Mouse (Mus musculus): ENCODE results near the gene Ypel3.
A peak's percentile ranks its signal among the peaks of the same experiment; 100 is the strongest.

DNA sequence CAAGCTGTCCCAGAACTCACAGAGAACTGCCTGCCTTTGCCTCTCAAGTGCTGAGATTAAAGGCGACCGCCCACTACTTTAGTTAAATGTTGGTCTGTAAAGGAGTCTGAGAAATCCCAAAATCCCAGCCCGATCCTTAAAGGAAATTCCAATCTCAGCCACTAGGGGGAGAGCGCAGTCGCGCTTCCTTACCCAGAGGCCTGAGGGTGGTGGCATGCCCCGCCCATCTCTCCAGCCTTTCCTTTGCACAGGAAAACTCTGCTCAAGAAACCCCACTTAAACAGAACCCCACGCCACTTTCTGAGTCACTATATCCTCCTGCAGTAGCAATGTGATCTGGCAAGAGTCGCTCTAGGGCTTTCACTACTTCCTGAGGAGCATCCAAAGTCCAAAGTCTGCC lies 21.9 kb upstream of the Ypel3 start:
- no peak for TF ChIP-seq POLR2A (IDR thresholded peaks at IDR 0.05; ENCODE audit: borderline replicate concordance, extremely low read depth, insufficient read depth, insufficient read length, poor library complexity, severe bottlenecking)
- peak; percentile 93 for TF ChIP-seq CTCF (IDR thresholded peaks at IDR 0.05; ENCODE audit: borderline replicate concordance, extremely low read depth, insufficient read depth, insufficient read length)

Data from brain, embryonic 14.5 days (tissue).